Mouse (Mus musculus) layer of hippocampus, postnatal 25 days (tissue): Measurements from ENCODE around the gene Rbm4. TPM values are rescaled to one million over a fixed set of nuclear protein-coding genes. Genes with fewer than 3 reads are reported as not detected.

Source experiments
- DNase-seq, 2 experiments: peaks; one replicate each; pipeline ENCODE4 v3.0.0; 2022; ENCODE audit warnings: mixed read lengths in 2 of 2, low spot score in 1 of 2; ENCODE audit errors: extremely low spot score in 1 of 2
- total RNA-seq, 2 experiments: library from RNA; stranded (reverse); gene quantifications; 2 replicates each; pipeline ENCODE4 v1.2.3; 2021

The Rbm4 gene
- total RNA-seq, 2 experiments from 2014 or later, result 81.1 to 82.0 TPM

DNA sequence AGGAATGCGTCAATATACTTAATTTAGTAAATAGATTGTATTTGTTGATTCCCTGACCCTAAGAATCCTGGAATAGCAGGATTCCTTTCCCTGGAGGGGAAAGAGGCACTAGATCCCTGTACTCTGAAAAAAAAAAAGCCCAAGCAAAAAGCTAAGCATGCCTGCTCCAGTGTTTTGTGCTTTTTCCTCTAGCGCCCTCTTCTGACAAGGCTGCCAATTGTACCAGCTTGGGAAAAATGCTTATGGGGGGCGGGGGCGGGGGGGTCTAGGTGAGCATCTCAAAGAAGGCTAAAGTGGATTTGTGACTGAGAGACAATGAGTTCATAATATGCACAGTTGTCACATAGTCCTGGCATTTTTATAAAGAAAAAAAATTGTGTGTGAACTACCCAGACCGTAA lies 50.2 kb downstream of the Rbm4 start:
- peak in 1 of 2 experiments; percentile 55 for DNase-seq

DNA sequence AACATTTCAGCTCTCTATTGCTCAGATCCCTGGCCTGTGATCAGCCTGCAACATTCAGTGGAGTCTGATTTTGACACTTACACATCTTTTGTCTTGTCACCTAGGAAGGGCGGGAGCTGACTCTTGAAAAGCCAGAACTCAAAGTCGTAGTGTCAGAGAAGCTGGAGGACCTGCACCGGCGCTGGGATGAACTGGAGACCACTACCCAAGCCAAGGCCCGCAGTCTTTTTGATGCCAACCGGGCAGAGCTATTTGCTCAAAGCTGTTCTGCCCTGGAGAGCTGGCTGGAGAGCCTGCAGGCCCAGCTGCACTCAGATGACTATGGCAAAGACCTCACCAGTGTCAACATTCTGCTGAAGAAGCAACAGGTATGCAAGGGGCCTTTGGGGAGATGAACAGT lies 51.5 kb downstream of the Rbm4 start:
- DNase-seq, result no peak

DNA sequence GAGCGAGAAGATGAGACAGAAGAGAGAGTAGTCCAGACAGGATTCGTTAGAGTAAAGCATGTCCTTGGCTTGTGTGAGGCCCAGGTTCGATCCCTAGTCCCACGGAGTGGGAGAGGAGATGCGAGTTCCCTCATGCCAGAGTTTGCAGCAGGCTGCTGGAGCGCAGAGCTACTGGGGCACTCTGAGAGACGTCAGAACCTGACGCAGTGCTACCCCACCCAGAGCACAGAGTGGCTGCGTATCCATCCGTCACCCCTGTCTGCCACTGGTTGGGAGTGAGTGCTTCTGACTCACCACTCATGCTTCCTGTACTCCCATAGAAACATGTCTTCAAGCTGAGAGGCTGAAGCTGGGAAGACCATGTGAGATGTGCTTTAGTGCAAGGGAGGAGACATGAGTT lies 52.2 kb downstream of the Rbm4 start:
- DNase-seq, result no peak

DNA sequence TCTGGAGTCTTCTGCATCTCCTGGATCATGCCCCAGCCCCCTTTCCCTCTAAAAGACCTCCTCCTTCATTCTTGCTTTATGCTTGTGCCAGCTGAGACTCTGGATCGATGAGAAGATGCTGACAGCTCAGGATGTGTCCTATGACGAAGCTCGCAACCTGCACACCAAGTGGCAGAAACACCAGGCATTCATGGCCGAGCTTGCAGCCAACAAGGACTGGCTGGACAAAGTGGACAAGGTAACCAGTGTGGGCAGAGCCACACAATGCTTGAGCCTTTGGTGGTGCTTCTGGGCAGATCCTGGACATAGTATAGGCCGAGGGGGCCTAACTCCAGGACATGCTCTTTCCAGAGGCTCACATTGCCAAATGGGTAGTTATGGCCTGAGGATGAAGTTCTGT lies 53.9 kb downstream of the Rbm4 start:
- DNase-seq, result no peak

DNA sequence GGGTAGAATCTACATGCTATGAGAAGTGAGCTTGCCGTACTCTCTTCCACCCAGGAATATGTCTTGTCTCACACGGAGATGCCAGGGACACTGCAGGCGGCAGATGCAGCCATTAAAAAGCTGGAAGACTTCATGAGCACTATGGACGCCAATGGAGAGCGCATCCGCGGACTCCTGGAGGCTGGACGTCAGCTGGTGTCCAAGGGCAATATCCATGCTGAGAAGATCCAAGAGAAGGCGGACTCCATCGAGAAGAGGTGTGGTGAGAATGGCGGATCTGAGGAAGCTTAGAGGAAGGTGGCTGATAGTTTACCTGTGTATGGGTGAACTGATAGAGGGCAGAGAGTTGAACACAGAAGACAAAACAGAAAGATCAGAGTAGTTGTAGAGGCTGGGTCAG lies 54.6 kb downstream of the Rbm4 start:
- no peak for DNase-seq

DNA sequence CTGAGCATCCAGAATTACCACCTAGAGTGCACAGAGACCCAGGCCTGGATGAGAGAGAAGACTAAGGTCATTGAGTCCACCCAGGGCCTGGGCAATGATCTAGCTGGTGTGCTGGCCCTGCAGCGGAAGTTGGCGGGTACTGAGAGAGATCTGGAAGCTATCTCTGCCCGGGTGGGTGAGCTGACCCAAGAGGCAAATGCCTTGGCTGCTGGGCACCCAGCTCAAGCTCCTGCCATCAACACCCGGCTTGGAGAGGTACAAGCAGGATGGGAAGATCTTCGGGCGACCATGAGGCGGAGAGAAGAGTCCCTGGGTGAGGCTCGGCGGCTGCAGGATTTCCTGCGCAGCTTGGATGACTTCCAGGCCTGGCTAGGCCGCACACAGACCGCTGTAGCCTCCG lies 55.8 kb downstream of the Rbm4 start:
- DNase-seq, result no peak

Other genes starting within 250 kb of the Rbm4 start
- 10 to 100 TPM; 40.9 to 41.6 TPM for gene Lrfn4, start 178.2 kb downstream of the Rbm4 start, total RNA-seq
- 10 to 100 TPM; 21.4 to 24.2 TPM for gene Rce1, start 168.3 kb downstream of the Rbm4 start, total RNA-seq
- gene Gm960, start 95.2 kb downstream of the Rbm4 start, total RNA-seq, result 1 to 10 TPM; 1.1 to 2.5 TPM
- 100 to 1,000 TPM; 615 to 659 TPM for gene Sptbn2, start 82.7 kb downstream of the Rbm4 start, total RNA-seq
- gene Rbm4b, start 37.4 kb downstream of the Rbm4 start, total RNA-seq, result 10 to 100 TPM; 18.2 to 18.8 TPM
- 10 to 100 TPM; 21.2 to 28.3 TPM for gene Gm21992, start 17.7 kb upstream of the Rbm4 start, total RNA-seq
- 10 to 100 TPM; 53.0 to 53.9 TPM for gene Rbm14, start 17.7 kb upstream of the Rbm4 start, total RNA-seq
- 10 to 100 TPM; 30.6 to 37.8 TPM for gene Ccs, start 45.4 kb upstream of the Rbm4 start, total RNA-seq
- 1 to 10 TPM; 1.8 to 2.2 TPM for gene Ccdc87, start 45.5 kb upstream of the Rbm4 start, total RNA-seq
- 100 to 1,000 TPM; 113 to 118 TPM for gene Ctsf, start 61.2 kb upstream of the Rbm4 start, total RNA-seq
- under 1 TPM; 0.84 to 0.89 TPM for gene Actn3, start 84.0 kb upstream of the Rbm4 start, total RNA-seq
- 10 to 100 TPM; 24.9 to 25.5 TPM for gene Zdhhc24, start 84.8 kb upstream of the Rbm4 start, total RNA-seq
- 10 to 100 TPM; 37.4 to 41.9 TPM for gene Bbs1, start 112.7 kb upstream of the Rbm4 start, total RNA-seq
- gene Dpp3, start 134.4 kb upstream of the Rbm4 start, total RNA-seq, result 10 to 100 TPM; 41.0 to 43.5 TPM
- gene Peli3, start 149.2 kb upstream of the Rbm4 start, total RNA-seq, result 10 to 100 TPM; 20.2 to 20.9 TPM
- 10 to 100 TPM; 60.5 to 71.1 TPM for gene Mrpl11, start 168.2 kb upstream of the Rbm4 start, total RNA-seq
- 1 to 10 TPM; 5.7 to 6.6 TPM for gene Npas4, start 196.4 kb upstream of the Rbm4 start, total RNA-seq
- gene Slc29a2, start 230.0 kb upstream of the Rbm4 start, total RNA-seq, result 10 to 100 TPM; 14.2 to 17.6 TPM
- 100 to 1,000 TPM; 131 to 132 TPM for gene B4gat1, start 244.9 kb upstream of the Rbm4 start, total RNA-seq
- gene AC124502.3, start 245.0 kb upstream of the Rbm4 start, total RNA-seq, result 1 to 10 TPM; 5.0 to 5.3 TPM
- 10 to 100 TPM; 19.2 to 21.4 TPM for gene Brms1, start 247.5 kb upstream of the Rbm4 start, total RNA-seq